In genomic region chr2:164953224-164953623, GRCm38 (mm10) we compare ENCODE assay signal across 8 mouse cellular contexts. TPM values are rescaled to one million over a fixed set of nuclear protein-coding genes. Genes with fewer than 3 reads are reported as not detected.
DNase-seq lines count a peak whose midpoint lies in the region; ATAC-seq and TF ChIP-seq lines count a peak whose summit lies in the region.

No protein-coding gene starts in this region.

- H3K9me3 ChIP-seq in embryonic facial prominence, embryonic 13.5 days: no peaks in the 10 kb centered on the region
- 0 out of 2 replicates have a peak, but pooled peaks cover 3% of the 10 kb centered on the region for H3K9me3 ChIP-seq in heart, embryonic 13.5 days
- H3K9me3 ChIP-seq in kidney, postnatal 0 days (replicated peaks; ENCODE audit: low read length): no peaks in the 10 kb centered on the region
- no peaks in the 10 kb centered on the region for H3K9me3 ChIP-seq in neural tube, embryonic 15.5 days (replicated peaks)

- H3K4me1 ChIP-seq in embryonic facial prominence, embryonic 13.5 days: peaks cover 25% of the 10 kb centered on the region
- peaks cover 14% of the 10 kb centered on the region for H3K4me1 ChIP-seq in heart, embryonic 13.5 days
- no peaks in the 10 kb centered on the region for H3K4me1 ChIP-seq in kidney, postnatal 0 days (replicated peaks; ENCODE audit: insufficient read depth, low read length)
- peaks cover 20% of the 10 kb centered on the region for H3K4me1 ChIP-seq in neural tube, embryonic 15.5 days

- peaks cover 76% of the 10 kb centered on the region for H3K27me3 ChIP-seq in embryonic facial prominence, embryonic 13.5 days
- peaks cover 95% of the 10 kb centered on the region for H3K27me3 ChIP-seq in heart, embryonic 13.5 days (replicated peaks)
- peaks cover 25% of the 10 kb centered on the region for H3K27me3 ChIP-seq in kidney, postnatal 0 days (ENCODE audit: insufficient read depth, low read length)
- H3K27me3 ChIP-seq in neural tube, embryonic 15.5 days (replicated peaks): peaks cover 66% of the 10 kb centered on the region

- H3K4me2 ChIP-seq in embryonic facial prominence, embryonic 13.5 days: peak overlapping the region; percentile 32; the same call in 1 of the 2 replicates
- H3K4me2 ChIP-seq in heart, embryonic 13.5 days: peak overlapping the region; percentile 51
- H3K4me2 ChIP-seq in kidney, postnatal 0 days (ENCODE audit: low read length): no peak overlapping the region
- peak overlapping the region; percentile 43 for H3K4me2 ChIP-seq in neural tube, embryonic 15.5 days

- peak; percentile 92 for DNase-seq in CD4-positive, CD25-positive, alpha-beta regulatory T cell, adult 2 months (ENCODE audit: low read depth, low spot score)
- peak; percentile 88 to 92 for DNase-seq in adrenal gland, postnatal 36 days
- DNase-seq in kidney, postnatal 0 days (ENCODE audit: low spot score): peak; percentile 88
- DNase-seq in lung, adult 18-20 months: peak; percentile 61 to 73
- peak; percentile 52 to 54 for DNase-seq in thymus, adult 18-20 months

- H3K36me3 ChIP-seq in embryonic facial prominence, embryonic 13.5 days: no peaks in the 10 kb centered on the region
- no peaks in the 10 kb centered on the region for H3K36me3 ChIP-seq in heart, embryonic 13.5 days
- H3K36me3 ChIP-seq in kidney, postnatal 0 days (ENCODE audit: insufficient read depth, low read length): no peaks in the 10 kb centered on the region
- no peaks in the 10 kb centered on the region for H3K36me3 ChIP-seq in neural tube, embryonic 15.5 days

- peak; percentile 89 for TF ChIP-seq CTCF in kidney, postnatal 0 days (IDR thresholded peaks at IDR 0.05; ENCODE audit: low read depth)

- ATAC-seq in embryonic facial prominence, embryonic 13.5 days (ENCODE audit: insufficient number of reproducible peaks, insufficient read depth, low FRiP score, low TSS enrichment, low read depth): no peak
- no peak for ATAC-seq in heart, embryonic 13.5 days (ENCODE audit: extremely low read depth, insufficient number of reproducible peaks, low FRiP score, low TSS enrichment)
- peak; percentile 69; the same call in 1 of the 2 replicates for ATAC-seq in kidney, postnatal 0 days (replicated peaks; ENCODE audit: low FRiP score, low read depth)
- ATAC-seq in neural tube, embryonic 15.5 days (ENCODE audit: low FRiP score): peak; percentile 71

- H3K4me3 ChIP-seq in embryonic facial prominence, embryonic 13.5 days: 0 out of 2 replicates have a peak overlapping the region, but pooled peaks have one; percentile 17
- H3K4me3 ChIP-seq in heart, embryonic 13.5 days: peak overlapping the region; percentile 4
- H3K4me3 ChIP-seq in kidney, postnatal 0 days (replicated peaks; ENCODE audit: low read depth, low read length): no peak overlapping the region
- 0 out of 2 replicates have a peak overlapping the region, but pooled peaks have one; percentile 1 for H3K4me3 ChIP-seq in neural tube, embryonic 15.5 days (replicated peaks)

- H3K9ac ChIP-seq in embryonic facial prominence, embryonic 13.5 days: peak overlapping the region; percentile 41; the same call in 1 of the 2 replicates
- H3K9ac ChIP-seq in heart, embryonic 13.5 days: no peak overlapping the region
- no peak overlapping the region for H3K9ac ChIP-seq in kidney, postnatal 0 days (ENCODE audit: low read depth, low read length)
- H3K9ac ChIP-seq in neural tube, embryonic 15.5 days (replicated peaks): no peak overlapping the region

- WGBS in embryonic facial prominence, embryonic 13.5 days: under 1% methylated on average over 21 of the region's 21 CpGs
- WGBS in heart, embryonic 13.5 days: 2% methylated on average over 21 of the region's 21 CpGs
- 3% methylated on average over 21 of the region's 21 CpGs for WGBS in kidney, postnatal 0 days
- WGBS in neural tube, embryonic 15.5 days: 2% methylated on average over 21 of the region's 21 CpGs

- H3K27ac ChIP-seq in embryonic facial prominence, embryonic 13.5 days: no peak overlapping the region
- no peak overlapping the region for H3K27ac ChIP-seq in heart, embryonic 13.5 days (replicated peaks)
- H3K27ac ChIP-seq in kidney, postnatal 0 days: no peak overlapping the region
- no peak overlapping the region for H3K27ac ChIP-seq in neural tube, embryonic 15.5 days (replicated peaks)

RNA-seq across cellular contexts. Expression of gene Slc12a5, which starts 7.4 kb away (rescaled TPM):
- 1 to 10 TPM; 4.3 to 7.9 TPM for total RNA-seq in adrenal gland, postnatal 36 days (2021)
- polyA plus RNA-seq in embryonic facial prominence, embryonic 13.5 days (2015; fragmentation: Nextera tagmentation; extraction: Ambion mirVana): 1.0 and 2.9 TPM in 2 replicates
- polyA plus RNA-seq in heart, embryonic 13.5 days (2015; fragmentation: Nextera tagmentation; extraction: Ambion mirVana): 0.42 and 0.56 TPM in 2 replicates
- 0.68 and 0.74 TPM in 2 replicates for polyA plus RNA-seq in kidney, postnatal 0 days (2015; fragmentation: Nextera tagmentation; extraction: Ambion mirVana)
- 53.6 and 61.8 TPM in 2 replicates for polyA plus RNA-seq in neural tube, embryonic 15.5 days (2015; fragmentation: Nextera tagmentation; extraction: Ambion mirVana)

RNA-seq across cellular contexts. Expression of gene Mmp9, which starts 12.6 kb away (rescaled TPM):
- total RNA-seq in adrenal gland, postnatal 36 days (2021): under 1 TPM; 0.56 to 0.60 TPM
- polyA plus RNA-seq in embryonic facial prominence, embryonic 13.5 days (2015; fragmentation: Nextera tagmentation; extraction: Ambion mirVana): 16.6 and 23.8 TPM in 2 replicates
- 0.33 and 0.36 TPM in 2 replicates for polyA plus RNA-seq in heart, embryonic 13.5 days (2015; fragmentation: Nextera tagmentation; extraction: Ambion mirVana)
- 1.7 and 1.9 TPM in 2 replicates for polyA plus RNA-seq in kidney, postnatal 0 days (2015; fragmentation: Nextera tagmentation; extraction: Ambion mirVana)
- polyA plus RNA-seq in neural tube, embryonic 15.5 days (2015; fragmentation: Nextera tagmentation; extraction: Ambion mirVana): 23.8 and 25.6 TPM in 2 replicates

RNA-seq across cellular contexts. Expression of gene Zfp335, which starts 41.7 kb away (rescaled TPM):
- total RNA-seq in adrenal gland, postnatal 36 days (2021): 10 to 100 TPM; 14.8 to 18.3 TPM
- polyA plus RNA-seq in embryonic facial prominence, embryonic 13.5 days (2015; fragmentation: Nextera tagmentation; extraction: Ambion mirVana): 15.5 and 16.1 TPM in 2 replicates
- polyA plus RNA-seq in heart, embryonic 13.5 days (2015; fragmentation: Nextera tagmentation; extraction: Ambion mirVana): 8.8 and 9.2 TPM in 2 replicates
- 7.5 and 7.6 TPM in 2 replicates for polyA plus RNA-seq in kidney, postnatal 0 days (2015; fragmentation: Nextera tagmentation; extraction: Ambion mirVana)
- 13.3 and 13.8 TPM in 2 replicates for polyA plus RNA-seq in neural tube, embryonic 15.5 days (2015; fragmentation: Nextera tagmentation; extraction: Ambion mirVana)

Comparison
In these comparisons a context has a peak if more than half of its experiments do, and no peak if none do; other contexts are left out.
1. ATAC-seq: peak in kidney, postnatal 0 days (single experiment) and neural tube, embryonic 15.5 days (single experiment); none in embryonic facial prominence, embryonic 13.5 days (single experiment) and heart, embryonic 13.5 days (single experiment).
2. RNA of gene Slc12a5, which starts 7.4 kb away (polyA plus RNA-seq): 53.6 to 61.8 TPM in neural tube, embryonic 15.5 days; 1.0 to 2.9 TPM in embryonic facial prominence, embryonic 13.5 days, 0.68 to 0.74 TPM in kidney, postnatal 0 days and 0.42 to 0.56 TPM in heart, embryonic 13.5 days; every median in the first group is over 10 times any median in the second.
3. Peak in every context shown above with its lines, with median percentiles within 50 percentile points of each other: DNase-seq.